Mouse (Mus musculus): ENCODE data around the gene Apip.

- TF ChIP-seq CTCF (IDR thresholded peaks at IDR 0.05) (peak; percentile 86), EP300 (IDR thresholded peaks at IDR 0.05) (no peak)
These were observed 13.0 kb downstream of the Apip start for GRCm38 (mm10) chr2:103086432-103086831.
